Mouse (Mus musculus): Measurements from ENCODE around the gene Asphd2.

- no peak for TF ChIP-seq GATA1 (IDR thresholded peaks at IDR 0.05; ENCODE audit: borderline replicate concordance, low read length)
- TF ChIP-seq CTCF (IDR thresholded peaks at IDR 0.05; ENCODE audit: low read depth, low read length), result no peak
- no peak for TF ChIP-seq POLR2AphosphoS5 (IDR thresholded peaks at IDR 0.05; ENCODE audit: insufficient replicate concordance, low read depth, low read length)
- no peak for TF ChIP-seq GATA2 (IDR thresholded peaks at IDR 0.05; ENCODE audit: borderline replicate concordance, low read depth, low read length)
- no peak for TF ChIP-seq TAL1 (conservative IDR thresholded peaks at IDR 0.05; ENCODE audit: low read depth, low read length)
These were observed 14.6 kb upstream of the Asphd2 start for GRCm38 (mm10) chr5:112409274-112409673.

Measured in G1E (cell line).